Mouse (Mus musculus) thymus, adult 2 months (tissue): ENCODE results near the gene Psg19.

Experiments
- CTCF ChIP-seq: fragments of 200-500 bp; IDR thresholded peaks from 2 replicates; pipeline ENCODE4 v1.5.1; 2012; ENCODE audit warnings: mild to moderate bottlenecking, control low read depth, low read length, moderate library complexity, borderline replicate concordance; ENCODE audit not compliant: control insufficient read depth, poor library complexity, insufficient read depth; ENCODE audit errors: extremely low read depth
- POLR2A ChIP-seq: fragments of 200-500 bp; IDR thresholded peaks from 2 replicates; pipeline ENCODE4 v1.6.1; 2012; ENCODE audit warnings: mild to moderate bottlenecking, low read length, control low read depth, moderate library complexity; ENCODE audit not compliant: control insufficient read depth, poor library complexity, insufficient read depth; ENCODE audit errors: extremely low read depth

GRCm38 (mm10) chr7:18844811-18845210 is 46.5 kb upstream of the Psg19 start:
- no peak for TF ChIP-seq CTCF
- TF ChIP-seq POLR2A, result no peak
